8 mouse cellular contexts compared by ENCODE assay signal in genomic region chr17:85486585-85487480, GRCm38 (mm10).
DNase-seq lines count a peak whose midpoint lies in the region; ATAC-seq and TF ChIP-seq lines count a peak whose summit lies in the region.
"Had no signal": no experiment of that assay in that cellular context is flagged by ENCODE, and none has a peak within 500 bp of the region (broad histone marks: within the 10 kb centered on the region; RNA-seq: fewer than 3 reads in every experiment).

No protein-coding gene starts in this region.

- H3K4me3 ChIP-seq in lung, embryonic 15.5 days: no peak overlapping the region
- peak overlapping the region; percentile 27 for H3K4me3 ChIP-seq in embryonic facial prominence, embryonic 15.5 days (replicated peaks)
- H3K4me3 ChIP-seq in limb, embryonic 13.5 days: peak overlapping the region; percentile 27
- H3K4me3 ChIP-seq in stomach, postnatal 0 days (ENCODE audit: low read depth, low read length): no peak overlapping the region; the same call in 1 of the 2 replicates

- TF ChIP-seq EP300 in stomach, postnatal 0 days (optimal IDR thresholded peaks at IDR 0.05): no peak

- 3% methylated on average over 52 of the region's 52 CpGs for WGBS in lung, embryonic 15.5 days
- WGBS in embryonic facial prominence, embryonic 15.5 days: 4% methylated on average over 52 of the region's 52 CpGs
- WGBS in limb, embryonic 13.5 days: 1% methylated on average over 52 of the region's 52 CpGs
- WGBS in stomach, postnatal 0 days: 10% methylated on average over 52 of the region's 52 CpGs

- H3K9me3 ChIP-seq in lung, embryonic 15.5 days: no peaks in the 10 kb centered on the region
- H3K9me3 ChIP-seq in embryonic facial prominence, embryonic 15.5 days (replicated peaks): no peaks in the 10 kb centered on the region
- no peaks in the 10 kb centered on the region for H3K9me3 ChIP-seq in limb, embryonic 13.5 days
- H3K9me3 ChIP-seq in stomach, postnatal 0 days (ENCODE audit: control insufficient read depth, low read length): no peaks in the 10 kb centered on the region

- 0 out of 2 replicates have a peak, but pooled peaks cover 5% of the 10 kb centered on the region for H3K4me1 ChIP-seq in lung, embryonic 15.5 days
- H3K4me1 ChIP-seq in embryonic facial prominence, embryonic 15.5 days: peaks cover 17% of the 10 kb centered on the region
- H3K4me1 ChIP-seq in limb, embryonic 13.5 days: peaks cover 10% of the 10 kb centered on the region; the same call in 1 of the 2 replicates
- H3K4me1 ChIP-seq in stomach, postnatal 0 days (replicated peaks; ENCODE audit: control insufficient read depth, insufficient read depth): no peaks in the 10 kb centered on the region

- no peak for DNase-seq in lung, postnatal 10 days
- DNase-seq in stomach, postnatal 0 days (ENCODE audit: low spot score): no peak
- DNase-seq in right cerebral cortex, postnatal 36 days (ENCODE audit: low spot score in 2 of 2): no peak
- DNase-seq in adrenal gland, postnatal 10 days: no peak
- DNase-seq: kidney, adult 2 months had no signal

- no peaks in the 10 kb centered on the region for H3K36me3 ChIP-seq in lung, embryonic 15.5 days
- H3K36me3 ChIP-seq in embryonic facial prominence, embryonic 15.5 days: no peaks in the 10 kb centered on the region
- no peaks in the 10 kb centered on the region for H3K36me3 ChIP-seq in limb, embryonic 13.5 days
- H3K36me3 ChIP-seq in stomach, postnatal 0 days (ENCODE audit: control insufficient read depth, insufficient read depth, low read length): no peaks in the 10 kb centered on the region

- no peak for TF ChIP-seq CTCF in stomach, postnatal 0 days (IDR thresholded peaks at IDR 0.05; ENCODE audit: low read depth)

- H3K4me2 ChIP-seq in lung, embryonic 15.5 days: peak overlapping the region; percentile 24; the same call in 1 of the 2 replicates
- H3K4me2 ChIP-seq in embryonic facial prominence, embryonic 15.5 days (replicated peaks): peak overlapping the region; percentile 45
- H3K4me2 ChIP-seq in limb, embryonic 13.5 days (replicated peaks): peak overlapping the region; percentile 51
- H3K4me2 ChIP-seq in stomach, postnatal 0 days (replicated peaks; ENCODE audit: low read depth): peak overlapping the region; percentile 29; the same call in 1 of the 2 replicates

- H3K27me3 ChIP-seq in lung, embryonic 15.5 days: peaks cover 98% of the 10 kb centered on the region
- peaks cover 85% of the 10 kb centered on the region for H3K27me3 ChIP-seq in embryonic facial prominence, embryonic 15.5 days
- peaks cover 99% of the 10 kb centered on the region for H3K27me3 ChIP-seq in limb, embryonic 13.5 days
- H3K27me3 ChIP-seq in stomach, postnatal 0 days (ENCODE audit: control insufficient read depth, insufficient read depth, low read length): peaks cover 14% of the 10 kb centered on the region

- H3K27ac ChIP-seq in lung, embryonic 15.5 days: no peak overlapping the region
- no peak overlapping the region for H3K27ac ChIP-seq in embryonic facial prominence, embryonic 15.5 days (replicated peaks)
- no peak overlapping the region for H3K27ac ChIP-seq in limb, embryonic 13.5 days
- no peak overlapping the region for H3K27ac ChIP-seq in stomach, postnatal 0 days (replicated peaks)

- no peak for ATAC-seq in lung, embryonic 15.5 days (ENCODE audit: borderline replicate concordance, extremely low read depth, low FRiP score, low TSS enrichment)
- peak; percentile 47; the same call in 1 of the 2 replicates for ATAC-seq in embryonic facial prominence, embryonic 15.5 days (ENCODE audit: insufficient number of reproducible peaks, low FRiP score, low TSS enrichment, low read depth)
- ATAC-seq in limb, embryonic 13.5 days (ENCODE audit: low FRiP score, low read depth): peak; percentile 59; the same call in 1 of the 2 replicates
- ATAC-seq in stomach, postnatal 0 days (ENCODE audit: low FRiP score, low TSS enrichment): no peak

- H3K9ac ChIP-seq in lung, embryonic 15.5 days: no peak overlapping the region
- H3K9ac ChIP-seq in embryonic facial prominence, embryonic 15.5 days: no peak overlapping the region
- H3K9ac ChIP-seq in limb, embryonic 13.5 days: 0 out of 2 replicates have a peak overlapping the region, but pooled peaks have one; percentile 45
- H3K9ac ChIP-seq in stomach, postnatal 0 days (ENCODE audit: low read length): no peak overlapping the region

Comparison
In these comparisons a context has a peak if more than half of its experiments do, and no peak if none do; other contexts are left out.
1. ATAC-seq: peak in embryonic facial prominence, embryonic 15.5 days (single experiment) and limb, embryonic 13.5 days (single experiment); none in lung, embryonic 15.5 days (single experiment) and stomach, postnatal 0 days (single experiment).
2. H3K4me3 ChIP-seq: peak in embryonic facial prominence, embryonic 15.5 days (single experiment) and limb, embryonic 13.5 days (single experiment); none in lung, embryonic 15.5 days (single experiment) and stomach, postnatal 0 days (single experiment).
3. Peak in every context shown above with its lines, with median percentiles within 50 percentile points of each other: H3K4me2 ChIP-seq.